Mouse (Mus musculus) embryo, embryonic 9.5 days (tissue): Measurements from ENCODE around the gene Nupl1.

ENCODE experiments used
- DNase-seq: peaks from one replicate; pipeline ENCODE4 v3.0.0-alpha.2; 2017; ENCODE audit errors: extremely low spot score

The Nupl1 gene

DNA sequence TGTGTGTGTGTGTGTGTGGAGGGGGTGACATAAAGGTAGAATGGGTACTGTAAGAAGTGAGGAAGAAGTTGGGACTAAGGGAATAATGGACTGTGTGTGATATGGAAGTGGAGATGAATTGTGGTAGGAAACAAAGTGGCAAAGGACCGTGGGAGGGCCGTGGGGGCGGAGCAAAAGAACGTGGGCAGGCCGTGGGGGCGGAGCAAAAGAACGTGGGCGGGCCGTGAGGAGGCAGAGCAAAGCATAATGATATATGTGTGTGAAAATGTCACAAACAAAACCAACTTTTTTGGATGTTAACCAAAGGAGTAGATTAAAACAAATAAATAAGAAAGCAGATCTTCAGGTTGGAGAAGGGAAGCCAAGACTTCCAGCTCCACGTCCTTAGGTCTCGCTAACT, 98.9 kb downstream of the Nupl1 start:
- no peak for DNase-seq

GRCm38 (mm10) chr14:60148893-60149292, 102.3 kb downstream of the Nupl1 start:
- no peak for DNase-seq

DNA sequence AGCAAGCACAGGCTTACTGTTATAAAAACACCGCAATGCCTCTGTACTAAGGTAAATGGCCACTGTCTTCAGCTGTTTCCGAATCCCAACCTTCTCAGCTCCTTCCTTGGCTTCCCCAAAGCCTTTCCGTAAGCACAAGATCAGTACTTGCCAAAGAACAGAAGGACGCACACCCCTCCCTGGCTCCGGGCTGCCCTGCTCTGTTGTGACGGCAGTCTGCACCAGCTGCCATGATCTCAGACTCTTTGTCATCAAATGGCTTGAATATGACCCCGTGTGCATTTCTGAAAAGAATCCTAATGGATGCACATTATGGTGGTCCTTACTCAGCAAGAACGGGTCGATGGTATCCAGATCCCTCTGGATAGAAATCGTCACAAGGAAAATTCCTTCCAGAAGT, 108.0 kb downstream of the Nupl1 start:
- no peak for DNase-seq

GRCm38 (mm10) chr14:60138339-60138738, 112.9 kb downstream of the Nupl1 start:
- DNase-seq, result no peak

DNA sequence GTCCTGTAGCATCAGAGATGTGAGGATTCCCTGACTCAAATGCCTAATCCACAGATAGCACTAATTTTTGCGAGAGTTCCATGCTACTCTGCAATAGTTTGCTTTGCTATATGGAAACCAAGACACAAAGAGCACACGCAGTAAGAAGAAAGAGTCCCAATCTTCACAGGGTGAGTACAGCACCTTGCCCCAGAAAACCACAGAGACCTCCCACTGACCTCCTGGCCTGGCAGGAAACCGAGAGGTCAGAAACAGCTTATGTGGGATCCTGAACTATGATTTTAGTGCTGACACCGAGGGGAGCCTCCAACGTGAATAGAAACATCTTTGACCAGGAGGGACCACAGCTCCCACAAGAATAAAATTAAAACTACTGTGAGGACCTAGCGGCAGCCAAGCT, 113.4 kb downstream of the Nupl1 start:
- DNase-seq, result no peak

- no peak for DNase-seq
These were observed 115.4 kb downstream of the Nupl1 start for GRCm38 (mm10) chr14:60135801-60136200.

DNA sequence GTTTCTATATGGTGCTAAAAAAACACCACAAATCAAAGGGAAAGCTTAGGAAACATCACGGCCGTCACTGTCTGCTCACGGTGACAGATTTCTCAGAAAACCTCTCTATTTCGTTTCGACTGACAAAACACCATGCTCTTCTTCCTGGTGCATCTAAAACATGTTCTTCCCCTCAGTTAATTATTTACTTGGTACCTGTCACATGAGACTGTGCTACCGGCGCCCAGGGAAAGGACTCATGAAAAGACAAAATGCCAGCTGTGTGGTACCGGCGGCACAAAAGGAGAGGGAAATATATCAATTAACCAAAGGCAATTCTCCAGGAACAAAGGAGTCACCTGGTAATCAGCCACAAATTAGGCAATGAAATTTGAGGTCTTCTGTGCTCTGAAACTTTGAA, 116.5 kb downstream of the Nupl1 start:
- no peak for DNase-seq
